Mouse (Mus musculus) kidney, embryonic 14.5 days (tissue): ENCODE data around the gene Glod5. TPM values are rescaled to one million over a fixed set of nuclear protein-coding genes. Genes with fewer than 3 reads are reported as not detected.
"Not testable (repeated sequence)": the region's sequence is repeated elsewhere in the genome, so short reads cannot be mapped to it uniquely, and the experiment has no call there.

Experiments
- ATAC-seq: fragments of 200-750 bp; cut with Nextera tagmentation; 2 replicates; pipeline ENCODE4 v1.8.0; 2017; ENCODE audit warnings: moderate number of reproducible peaks, mild to moderate bottlenecking, moderate TSS enrichment, moderate library complexity; ENCODE audit not compliant: low FRiP score, low TSS enrichment
- H3K27ac ChIP-seq: fragments of 300-500 bp; sonication (generic); 2 replicates; pipeline ENCODE4 v1.5.1; 2014; ENCODE audit warnings: low read depth, mild to moderate bottlenecking, low read length, moderate library complexity, mixed read lengths
- H3K27me3 ChIP-seq: fragments of 300-500 bp; sonication (generic); 2 replicates; pipeline ENCODE4 v1.6.1; 2014; ENCODE audit warnings: mild to moderate bottlenecking, low read length; ENCODE audit not compliant: control insufficient read depth, insufficient read depth
- H3K36me3 ChIP-seq: fragments of 300-500 bp; sonication (generic); 2 replicates; pipeline ENCODE4 v1.6.1; 2014; ENCODE audit warnings: low read length, mixed read lengths; ENCODE audit not compliant: control insufficient read depth, insufficient read depth
- H3K4me1 ChIP-seq: fragments of 300-500 bp; sonication (generic); 2 replicates; pipeline ENCODE4 v1.6.1; 2014; ENCODE audit warnings: low read length, mixed read lengths; ENCODE audit not compliant: control insufficient read depth, insufficient read depth
- H3K4me2 ChIP-seq: fragments of 300-500 bp; sonication (generic); replicated peaks from 2 replicates; pipeline ENCODE4 v1.6.1; 2014; ENCODE audit warnings: low read depth, mild to moderate bottlenecking, low read length
- H3K4me3 ChIP-seq: fragments of 300-500 bp; sonication (generic); 2 replicates; pipeline ENCODE4 v1.5.1; 2014; ENCODE audit warnings: mild to moderate bottlenecking, low read length
- H3K9ac ChIP-seq: fragments of 300-500 bp; sonication (generic); 2 replicates; pipeline ENCODE4 v1.6.1; 2014; ENCODE audit warnings: low read depth, mild to moderate bottlenecking, low read length, moderate library complexity
- H3K9me3 ChIP-seq: fragments of 300-500 bp; sonication (generic); 2 replicates; pipeline ENCODE4 v1.6.1; 2016; ENCODE audit warnings: low read length; ENCODE audit not compliant: control insufficient read depth
- WGBS: fragments of 180-500 bp; shearing (Covaris S2); extraction: QIAGEN DNeasy Blood & Tissue Kit; methylation state at CpG from one replicate; pipeline ENCODE4 v1.1.7; 2014; 5-methylcytosine and 5-hydroxymethylcytosine counted together
- polyA plus RNA-seq: library from polyadenylated mRNA; unstranded; fragments of >200 nt; fragmentation: Nextera tagmentation; extraction: Ambion mirVana; gene quantifications from 2 replicates; pipeline ENCODE4 v1.2.1, GENCODE M21; 2014

Glod5 gene
- polyA plus RNA-seq = not detected in 2 replicates

- H3K4me2 ChIP-seq = no peak within 1 kb of the TSS
- WGBS = 68% methylated on average over 2 of the region's 2 CpGs
- no peak within 1 kb of the TSS for H3K9ac ChIP-seq
- H3K4me3 ChIP-seq = no peak within 1 kb of the TSS
- H3K27ac ChIP-seq = no peak within 1 kb of the TSS
- no peak for ATAC-seq
- no peaks in the 10 kb centered on the region for H3K27me3 ChIP-seq
- no peaks in the 10 kb centered on the region for H3K4me1 ChIP-seq
- H3K9me3 ChIP-seq = no peaks in the 10 kb centered on the region
- H3K36me3 ChIP-seq = no peaks in the 10 kb centered on the region
These were observed at the start of gene Glod5 for GRCm38 (mm10) chrX:8018286-8018685. Gene Glod5, minus strand, starts transcription at chrX:8018492.

- WGBS = 82% methylated on average over 7 of the region's 8 CpGs
- not testable (repeated sequence) for ATAC-seq
These were observed 32.9 kb upstream of the Glod5 start for GRCm38 (mm10) chrX:8051044-8051781.

GRCm38 (mm10) chrX:8033009-8033408 is 14.7 kb upstream of the Glod5 start:
- Histone ChIP-seq H3K9me3 (no peaks in the 10 kb centered on the region), H3K4me3 (no peak overlapping the region), H3K27ac (no peak overlapping the region), H3K36me3 (no peaks in the 10 kb centered on the region), H3K4me2 (no peak overlapping the region), H3K9ac (no peak overlapping the region), H3K27me3 (no peaks in the 10 kb centered on the region), H3K4me1 (no peaks in the 10 kb centered on the region)
- 50% methylated on average over 1 of the region's 1 CpGs for WGBS
- no peak for ATAC-seq

More at GRCm38 (mm10) chrX:8051044-8051781, 32.9 kb upstream of the Glod5 start:
- not testable (repeated sequence) for H3K9ac ChIP-seq, H3K9me3 ChIP-seq, H3K4me2 ChIP-seq, H3K4me3 ChIP-seq, H3K36me3 ChIP-seq, H3K27me3 ChIP-seq, H3K4me1 ChIP-seq, H3K27ac ChIP-seq

- Histone ChIP-seq H3K9ac (no peak overlapping the region), H3K36me3 (no peaks in the 10 kb centered on the region), H3K4me1 (no peaks in the 10 kb centered on the region), H3K27ac (no peak overlapping the region), H3K27me3 (no peaks in the 10 kb centered on the region), H3K4me3 (no peak overlapping the region), H3K9me3 (no peaks in the 10 kb centered on the region), H3K4me2 (no peak overlapping the region)
- 72% methylated on average over 4 of the region's 4 CpGs for WGBS
- ATAC-seq = no peak
These were observed 8.5 kb upstream of the Glod5 start for GRCm38 (mm10) chrX:8026811-8027210.

- Histone ChIP-seq H3K4me1 (no peaks in the 10 kb centered on the region), H3K9me3 (no peaks in the 10 kb centered on the region), H3K4me2 (no peak overlapping the region), H3K27ac (no peak overlapping the region), H3K9ac (no peak overlapping the region), H3K27me3 (no peaks in the 10 kb centered on the region), H3K4me3 (no peak overlapping the region), H3K36me3 (no peaks in the 10 kb centered on the region)
- WGBS = 76% methylated on average over 2 of the region's 2 CpGs
- no peak for ATAC-seq
These were observed 6.5 kb upstream of the Glod5 start for GRCm38 (mm10) chrX:8024795-8025194.

- Histone ChIP-seq H3K4me1 (no peaks in the 10 kb centered on the region), H3K27ac (no peak overlapping the region), H3K27me3 (no peaks in the 10 kb centered on the region), H3K4me2 (no peak overlapping the region), H3K4me3 (no peak overlapping the region), H3K36me3 (no peaks in the 10 kb centered on the region), H3K9ac (no peak overlapping the region), H3K9me3 (no peaks in the 10 kb centered on the region)
- no peak for ATAC-seq
- WGBS = 90% methylated on average over 2 of the region's 2 CpGs
These were observed 2.0 kb upstream of the Glod5 start for GRCm38 (mm10) chrX:8020111-8020778.

- Histone ChIP-seq H3K27me3 (no peaks in the 10 kb centered on the region), H3K4me2 (no peak overlapping the region), H3K27ac (no peak overlapping the region), H3K9ac (no peak overlapping the region), H3K4me1 (no peaks in the 10 kb centered on the region), H3K4me3 (no peak overlapping the region), H3K9me3 (no peaks in the 10 kb centered on the region), H3K36me3 (no peaks in the 10 kb centered on the region)
- ATAC-seq = no peak
- WGBS = 16% methylated on average over 5 of the region's 5 CpGs
These were observed 1.1 kb downstream of the Glod5 start for GRCm38 (mm10) chrX:8017142-8017541.

- not testable (repeated sequence) for H3K9me3 ChIP-seq, H3K27me3 ChIP-seq, H3K4me1 ChIP-seq, H3K4me2 ChIP-seq, H3K36me3 ChIP-seq, ATAC-seq, H3K4me3 ChIP-seq, H3K27ac ChIP-seq, H3K9ac ChIP-seq
- 31% methylated on average over 7 of the region's 7 CpGs for WGBS
These were observed 2.6 kb downstream of the Glod5 start for GRCm38 (mm10) chrX:8015675-8016074.

- H3K4me2 ChIP-seq = no peak overlapping the region
- 44% methylated on average over 8 of the region's 8 CpGs for WGBS
These were observed 4.5 kb downstream of the Glod5 start for GRCm38 (mm10) chrX:8013569-8014314.

More at GRCm38 (mm10) chrX:8013569-8014314, 4.5 kb downstream of the Glod5 start:
- no peak overlapping the region for H3K4me3 ChIP-seq
- no peak overlapping the region for H3K9ac ChIP-seq
- no peak overlapping the region for H3K27ac ChIP-seq
- H3K9me3 ChIP-seq = no peaks in the 10 kb centered on the region
- no peaks in the 10 kb centered on the region for H3K36me3 ChIP-seq
- no peaks in the 10 kb centered on the region for H3K4me1 ChIP-seq
- no peaks in the 10 kb centered on the region for H3K27me3 ChIP-seq
- ATAC-seq = no peak
